Mouse (Mus musculus): Measurements from ENCODE around the gene Cpeb2.

The Cpeb2 gene

GRCm38 (mm10) chr5:43232480-43233315 is at the start of gene Cpeb2:
TSS of gene Cpeb2 (plus strand) at chr5:43233170.
- DNase-seq: peak; percentile 95

GRCm38 (mm10) chr5:43183556-43183955 is 49.4 kb upstream of the Cpeb2 start:
- no peak for DNase-seq

GRCm38 (mm10) chr5:43184834-43185233 is 48.1 kb upstream of the Cpeb2 start:
- no peak for DNase-seq

- DNase-seq: no peak
Observed at GRCm38 (mm10) chr5:43185478-43185877, 47.5 kb upstream of the Cpeb2 start.

GRCm38 (mm10) chr5:43200686-43201085 is 32.3 kb upstream of the Cpeb2 start:
- DNase-seq: no peak

- DNase-seq: no peak
Observed at GRCm38 (mm10) chr5:43206495-43207053, 26.4 kb upstream of the Cpeb2 start.

GRCm38 (mm10) chr5:43217468-43217867 is 15.5 kb upstream of the Cpeb2 start:
- DNase-seq: no peak

- no peak for DNase-seq
Observed at GRCm38 (mm10) chr5:43217987-43218846, 14.8 kb upstream of the Cpeb2 start.

- no peak for DNase-seq
Observed at GRCm38 (mm10) chr5:43218847-43219132, 14.2 kb upstream of the Cpeb2 start.

GRCm38 (mm10) chr5:43223359-43223758 is 9.6 kb upstream of the Cpeb2 start:
- DNase-seq: no peak

GRCm38 (mm10) chr5:43224245-43224644 is 8.7 kb upstream of the Cpeb2 start:
- DNase-seq: no peak

GRCm38 (mm10) chr5:43226160-43226559 is 6.8 kb upstream of the Cpeb2 start:
- no peak for DNase-seq

GRCm38 (mm10) chr5:43227607-43228006 is 5.4 kb upstream of the Cpeb2 start:
- DNase-seq: no peak

- no peak for DNase-seq
Observed at GRCm38 (mm10) chr5:43231061-43231460, 1.9 kb upstream of the Cpeb2 start.

GRCm38 (mm10) chr5:43232149-43232479 is 856 bp upstream of the Cpeb2 start:
- no peak for DNase-seq

GRCm38 (mm10) chr5:43233316-43234181 is 579 bp downstream of the Cpeb2 start:
- DNase-seq: peak; percentile 87

GRCm38 (mm10) chr5:43234321-43235185 is 1.6 kb downstream of the Cpeb2 start:
- peak; percentile 64 for DNase-seq

- DNase-seq: peak; percentile 56
Observed at GRCm38 (mm10) chr5:43235186-43235785, 2.3 kb downstream of the Cpeb2 start.

- DNase-seq: no peak
Observed at GRCm38 (mm10) chr5:43235997-43236396, 3.0 kb downstream of the Cpeb2 start.

GRCm38 (mm10) chr5:43236476-43236875 is 3.5 kb downstream of the Cpeb2 start:
- DNase-seq: no peak

- no peak for DNase-seq
Observed at GRCm38 (mm10) chr5:43237238-43237637, 4.3 kb downstream of the Cpeb2 start.
